Mouse (Mus musculus): Measurements from ENCODE around the gene Pbrm1.
A peak's percentile ranks its signal among the peaks of the same experiment; 100 is the strongest.

The Pbrm1 gene

GRCm38 (mm10) chr14:31018860-31019291, at the start of gene Pbrm1, which contains the start of gene Gnl3:
Gene Pbrm1 (plus strand): TSS chr14:31019138.
Gene Gnl3 (minus strand): TSS chr14:31019152.
- DNase-seq (ENCODE audit: low spot score), result peak; percentile 97

GRCm38 (mm10) chr14:30974204-30974603, 44.7 kb upstream of the Pbrm1 start:
- DNase-seq (ENCODE audit: low spot score), result no peak

- no peak for DNase-seq (ENCODE audit: low spot score)
Observed at GRCm38 (mm10) chr14:30976222-30976621, 42.7 kb upstream of the Pbrm1 start.

- no peak for DNase-seq (ENCODE audit: low spot score)
Observed at GRCm38 (mm10) chr14:30996417-30996816, 22.5 kb upstream of the Pbrm1 start.

GRCm38 (mm10) chr14:31000356-31000755, 18.6 kb upstream of the Pbrm1 start:
- no peak for DNase-seq (ENCODE audit: low spot score)

GRCm38 (mm10) chr14:31000816-31001306, 18.1 kb upstream of the Pbrm1 start:
- DNase-seq (ENCODE audit: low spot score), result no peak

- DNase-seq (ENCODE audit: low spot score), result peak; percentile 89
Observed at GRCm38 (mm10) chr14:31001307-31002205, 17.4 kb upstream of the Pbrm1 start, which contains the start of the genes Glt8d1 and Spcs1. Gene Glt8d1 (plus strand): TSS chr14:31001400. Gene Spcs1 (minus strand): TSS chr14:31001672.

- no peak for DNase-seq (ENCODE audit: low spot score)
Observed at GRCm38 (mm10) chr14:31004527-31004926, 14.4 kb upstream of the Pbrm1 start.

- no peak for DNase-seq (ENCODE audit: low spot score)
Observed at GRCm38 (mm10) chr14:31006779-31007178, 12.2 kb upstream of the Pbrm1 start.

GRCm38 (mm10) chr14:31011588-31011987, 7.3 kb upstream of the Pbrm1 start:
- no peak for DNase-seq (ENCODE audit: low spot score)

- no peak for DNase-seq (ENCODE audit: low spot score)
Observed at GRCm38 (mm10) chr14:31013928-31014327, 5.0 kb upstream of the Pbrm1 start.

- DNase-seq (ENCODE audit: low spot score), result no peak
Observed at GRCm38 (mm10) chr14:31016063-31016462, 2.9 kb upstream of the Pbrm1 start.

- peak; percentile 70 for DNase-seq (ENCODE audit: low spot score)
Observed at GRCm38 (mm10) chr14:31017854-31018253, 1.1 kb upstream of the Pbrm1 start.

GRCm38 (mm10) chr14:31019331-31020205, 630 bp downstream of the Pbrm1 start:
- peak; percentile 88 for DNase-seq (ENCODE audit: low spot score)

- DNase-seq (ENCODE audit: low spot score), result no peak
Observed at GRCm38 (mm10) chr14:31022579-31022978, 3.6 kb downstream of the Pbrm1 start.

- peak; percentile 19 for DNase-seq (ENCODE audit: low spot score)
Observed at GRCm38 (mm10) chr14:31025785-31026184, 6.8 kb downstream of the Pbrm1 start.

- no peak for DNase-seq (ENCODE audit: low spot score)
Observed at GRCm38 (mm10) chr14:31045296-31045695, 26.4 kb downstream of the Pbrm1 start.

- DNase-seq (ENCODE audit: low spot score), result no peak
Observed at GRCm38 (mm10) chr14:31045817-31046216, 26.9 kb downstream of the Pbrm1 start.

GRCm38 (mm10) chr14:31062277-31062676, 43.3 kb downstream of the Pbrm1 start:
- DNase-seq (ENCODE audit: low spot score), result peak; percentile 35

GRCm38 (mm10) chr14:31069086-31069733, 50.3 kb downstream of the Pbrm1 start:
- no peak for DNase-seq (ENCODE audit: low spot score)

GRCm38 (mm10) chr14:31078597-31079208, 59.8 kb downstream of the Pbrm1 start:
- no peak for DNase-seq (ENCODE audit: low spot score)
